Mouse (Mus musculus) cerebellum, postnatal 10 days (tissue): ENCODE measurements around the gene Cypt3.
A peak's percentile ranks its signal among the peaks of the same experiment; 100 is the strongest.

Experiments
- DNase-seq, 2 experiments: peaks; one replicate each; pipeline ENCODE4 v3.0.0; 2021; ENCODE audit warnings: mixed read lengths in 2 of 2

The Cypt3 gene

DNA sequence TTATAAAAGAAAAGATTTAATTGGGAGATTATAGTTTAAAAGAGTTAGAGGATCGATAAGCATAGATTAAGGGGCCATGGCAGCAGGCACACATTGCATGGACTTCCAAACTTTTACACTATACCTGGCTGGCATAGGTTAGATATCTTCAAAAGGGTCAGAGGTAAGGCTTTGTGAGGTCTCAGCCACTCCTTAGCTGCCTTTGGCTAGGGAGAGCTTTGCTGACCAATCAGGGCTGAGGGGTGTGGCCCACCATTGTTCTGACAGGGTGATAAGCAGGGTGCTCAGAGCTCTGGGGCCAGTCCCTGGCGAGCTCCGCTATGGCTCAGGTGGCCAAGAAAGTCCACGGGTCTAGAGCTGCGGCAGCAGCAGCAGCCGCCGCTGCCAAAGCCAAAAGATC lies at the start of gene Cypt3:
TSS of gene Cypt3 (plus strand) at position 301 of the 400 bp plus-strand sequence.
- DNase-seq, result no peak

DNA sequence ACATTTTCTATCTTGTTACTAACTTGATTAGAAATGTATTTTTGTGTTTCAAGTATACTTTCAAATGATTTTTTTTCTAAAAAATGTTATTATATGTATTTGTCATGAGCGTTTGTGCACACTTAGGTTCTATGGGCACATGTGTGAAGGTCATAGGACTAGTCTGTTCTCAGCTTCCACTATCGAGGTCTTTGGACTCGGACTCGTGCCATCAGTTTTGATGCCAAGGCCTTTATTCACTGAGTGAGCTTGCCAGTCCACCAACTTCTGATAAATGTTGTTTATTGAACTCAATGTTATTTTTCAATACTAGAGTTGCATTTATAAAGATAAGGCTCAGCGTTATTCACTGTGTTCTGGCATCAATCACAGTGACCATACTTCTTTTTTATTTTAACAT lies 42.9 kb upstream of the Cypt3 start:
- DNase-seq, result no peak

- peak; percentile 38 to 51 for DNase-seq
Observed at GRCm38 (mm10) chrX:153528399-153528798, 30.0 kb upstream of the Cypt3 start.

GRCm38 (mm10) chrX:153556634-153557033 lies 1.8 kb upstream of the Cypt3 start:
- DNase-seq, result no peak

GRCm38 (mm10) chrX:153564650-153565049 lies 6.3 kb downstream of the Cypt3 start:
- no peak for DNase-seq

DNA sequence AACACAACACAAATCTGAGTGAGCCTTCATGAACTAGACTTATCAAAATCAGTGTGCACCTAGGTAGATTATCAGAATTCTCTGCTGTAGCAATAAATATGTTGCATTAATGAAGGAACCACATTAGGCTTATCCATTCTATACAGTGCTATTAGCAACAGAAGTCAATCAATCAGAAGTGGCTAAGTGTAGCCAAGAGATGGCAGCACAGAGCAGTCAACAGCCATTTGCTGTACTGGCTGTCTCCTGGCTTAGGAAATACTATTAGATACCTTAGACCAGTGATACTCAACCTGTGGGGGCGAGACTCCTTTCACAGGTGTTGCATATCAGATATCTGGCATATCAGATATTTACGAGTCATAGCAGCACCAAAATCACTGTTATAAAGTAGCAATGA lies 41.2 kb downstream of the Cypt3 start:
- peak; percentile 4 for DNase-seq
